Mouse (Mus musculus): ENCODE measurements around the gene Set. TPM values are rescaled to one million over a fixed set of nuclear protein-coding genes. Genes with fewer than 3 reads are reported as not detected.

Gene Set
- total and polyA plus RNA-seq, 3 experiments, result 250 to 973 (median 580) TPM

GRCm38 (mm10) chr2:30107646-30108045 is 50.5 kb downstream of the Set start:
- no peaks in the 10 kb centered on the region for H3K27me3 ChIP-seq (ENCODE audit: control insufficient read depth in 1 of 2, insufficient read depth in 2 of 2, low read length in 2 of 2)
- no peaks in the 10 kb centered on the region for H3K9me3 ChIP-seq (replicated peaks; ENCODE audit: insufficient read depth, low read length)
- H3K79me2 ChIP-seq (ENCODE audit: control insufficient read depth, insufficient read depth, low read length, poor library complexity), result no peaks in the 10 kb centered on the region

DNA sequence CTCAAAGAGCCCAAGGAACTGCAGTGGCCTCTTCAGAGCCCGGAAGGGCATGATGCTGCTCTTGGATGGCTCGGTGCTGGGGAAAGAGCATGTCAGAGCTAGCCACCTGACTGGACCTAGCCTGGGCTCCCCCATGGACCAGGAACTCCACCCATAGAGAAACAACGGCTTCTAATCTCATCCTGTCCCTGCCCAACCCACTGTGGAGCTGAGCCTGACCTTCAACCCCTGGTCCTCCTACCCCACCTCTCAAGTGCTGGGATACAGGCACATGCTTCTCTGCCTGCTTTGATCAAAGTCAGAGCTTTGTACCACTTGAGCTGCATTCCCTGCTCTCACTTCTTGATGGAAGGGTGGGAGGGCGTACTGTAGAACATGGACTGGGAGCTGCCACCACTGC is 51.1 kb downstream of the Set start:
- no peak overlapping the region for H3K27ac ChIP-seq (ENCODE audit: control insufficient read depth, low read depth, low read length)
- no peak overlapping the region for H3K9ac ChIP-seq (ENCODE audit: control insufficient read depth, low read depth, low read length, poor library complexity, severe bottlenecking)
- no peaks in the 10 kb centered on the region for H3K27me3 ChIP-seq (ENCODE audit: control insufficient read depth in 1 of 2, insufficient read depth in 2 of 2, low read length in 2 of 2)
- no peak overlapping the region for H3K4me3 ChIP-seq (ENCODE audit: control insufficient read depth in 1 of 2, insufficient read depth in 1 of 2, low read depth in 2 of 2, low read length in 2 of 2)
- DNase-seq (ENCODE audit: low read depth, low spot score), result no peak
- H3K9me3 ChIP-seq (replicated peaks; ENCODE audit: insufficient read depth, low read length), result no peaks in the 10 kb centered on the region
- TF ChIP-seq ELF1 (IDR thresholded peaks at IDR 0.05; ENCODE audit: low read depth, low read length), result no peak
- TF ChIP-seq MEF2A (IDR thresholded peaks at IDR 0.05; ENCODE audit: extremely low read depth, insufficient replicate concordance, low read depth, low read length, poor library complexity, severe bottlenecking), result no peak
- TF ChIP-seq TAL1 (IDR thresholded peaks at IDR 0.05; ENCODE audit: low read length), result no peak
- no peak for TF ChIP-seq GATA1 (IDR thresholded peaks at IDR 0.05; ENCODE audit: low read depth, low read length)
- TF ChIP-seq ETS1 (IDR thresholded peaks at IDR 0.05; ENCODE audit: low read depth, low read length), result no peak
- no peak for TF ChIP-seq GABPA (IDR thresholded peaks at IDR 0.05; ENCODE audit: low read depth, low read length)
- TF ChIP-seq UBTF (IDR thresholded peaks at IDR 0.05; ENCODE audit: borderline replicate concordance, insufficient read depth, low read depth, low read length), result no peak
- no peak for TF ChIP-seq MYC (IDR thresholded peaks at IDR 0.05; ENCODE audit: low read depth, low read length)
- no peaks in the 10 kb centered on the region for H3K36me3 ChIP-seq (ENCODE audit: control insufficient read depth in 1 of 2, insufficient read depth in 2 of 2, low read length in 2 of 2)
- no peaks in the 10 kb centered on the region; a peak in 1 of 4 replicates for H3K4me1 ChIP-seq (ENCODE audit: control insufficient read depth in 1 of 2, insufficient read depth in 2 of 2, low read length in 2 of 2)
- no peaks in the 10 kb centered on the region for H3K79me2 ChIP-seq (ENCODE audit: control insufficient read depth, insufficient read depth, low read length, poor library complexity)

More at GRCm38 (mm10) chr2:30107646-30108045, 50.5 kb downstream of the Set start:
- no peak overlapping the region for H3K27ac ChIP-seq (ENCODE audit: control insufficient read depth, low read depth, low read length)
- no peak overlapping the region for H3K4me3 ChIP-seq (ENCODE audit: control insufficient read depth in 1 of 2, insufficient read depth in 1 of 2, low read depth in 2 of 2, low read length in 2 of 2)
- H3K36me3 ChIP-seq (ENCODE audit: control insufficient read depth in 1 of 2, insufficient read depth in 2 of 2, low read length in 2 of 2), result no peaks in the 10 kb centered on the region
- TF ChIP-seq RAD21 (IDR thresholded peaks at IDR 0.05; ENCODE audit: low read depth, low read length) (no peak), TBP (IDR thresholded peaks at IDR 0.05; ENCODE audit: low read depth, low read length) (no peak), CHD1 (IDR thresholded peaks at IDR 0.05; ENCODE audit: low read depth, low read length) (no peak), EP300 (IDR thresholded peaks at IDR 0.05; ENCODE audit: low read depth in 1 of 2, low read length in 2 of 2) (no peak), E2F4 (IDR thresholded peaks at IDR 0.05; ENCODE audit: borderline replicate concordance, low read depth, low read length) (no peak), POLR2AphosphoS2 (IDR thresholded peaks at IDR 0.05; ENCODE audit: low read length) (no peak), NELFE (IDR thresholded peaks at IDR 0.05; ENCODE audit: low read depth, low read length) (no peak), POLR2AphosphoS5 (IDR thresholded peaks at IDR 0.05; ENCODE audit: borderline replicate concordance, low read depth, low read length) (no peak), NRF1 (IDR thresholded peaks at IDR 0.05; ENCODE audit: insufficient read depth, low read depth, low read length, poor library complexity, severe bottlenecking) (no peak), SIN3A (IDR thresholded peaks at IDR 0.05; ENCODE audit: low read length) (no peak), MEF2A (IDR thresholded peaks at IDR 0.05; ENCODE audit: extremely low read depth, insufficient replicate concordance, low read depth, low read length, poor library complexity, severe bottlenecking) (no peak), SMC3 (IDR thresholded peaks at IDR 0.05; ENCODE audit: low read depth, low read length) (no peak), USF1 (IDR thresholded peaks at IDR 0.05; ENCODE audit: low read depth, low read length) (no peak), ELF1 (IDR thresholded peaks at IDR 0.05; ENCODE audit: low read depth, low read length) (no peak)
- DNase-seq (ENCODE audit: low read depth, low spot score), result no peak
- no peaks in the 10 kb centered on the region for H3K4me1 ChIP-seq (ENCODE audit: control insufficient read depth in 1 of 2, insufficient read depth in 2 of 2, low read length in 2 of 2)
- H3K9ac ChIP-seq (ENCODE audit: control insufficient read depth, low read depth, low read length, poor library complexity, severe bottlenecking), result no peak overlapping the region
